Mouse (Mus musculus) left cerebral cortex, postnatal 36 days (tissue): ENCODE measurements around the gene Fam149a. TPM values are rescaled to one million over a fixed set of nuclear protein-coding genes. Genes with fewer than 3 reads are reported as not detected.

Experiments
- total RNA-seq, 2 experiments: library from RNA; stranded (reverse); gene quantifications; 2 replicates each; pipeline ENCODE4 v1.2.3; 2021

The Fam149a gene
- total RNA-seq, 2 experiments from 2014 or later, result 20.7 to 25.3 TPM

Other genes starting within 250 kb of the Fam149a start
- gene F11, start 120.3 kb downstream of the Fam149a start, total RNA-seq, result not detected
- not detected for gene Klkb1, start 87.4 kb downstream of the Fam149a start, total RNA-seq
- gene Gm45753, start 73.8 kb downstream of the Fam149a start, total RNA-seq, result not detected
- gene Cyp4v3, start 49.1 kb downstream of the Fam149a start, total RNA-seq, result 1 to 10 TPM; 5.7 to 6.3 TPM
- gene Tlr3, start 28.8 kb upstream of the Fam149a start, total RNA-seq, result 1 to 10 TPM; 7.5 to 8.1 TPM
- gene Sorbs2, start 125.5 kb upstream of the Fam149a start, total RNA-seq, result 100 to 1,000 TPM; 321 to 393 TPM